Mouse (Mus musculus) retina, postnatal 7 days (tissue): Measurements from ENCODE around the gene Slc3a1.

ENCODE experiments used
- DNase-seq: peaks from one replicate; pipeline ENCODE4 v3.0.0-alpha.2; 2012; ENCODE audit warnings: low read depth, low spot score

The Slc3a1 gene

DNA sequence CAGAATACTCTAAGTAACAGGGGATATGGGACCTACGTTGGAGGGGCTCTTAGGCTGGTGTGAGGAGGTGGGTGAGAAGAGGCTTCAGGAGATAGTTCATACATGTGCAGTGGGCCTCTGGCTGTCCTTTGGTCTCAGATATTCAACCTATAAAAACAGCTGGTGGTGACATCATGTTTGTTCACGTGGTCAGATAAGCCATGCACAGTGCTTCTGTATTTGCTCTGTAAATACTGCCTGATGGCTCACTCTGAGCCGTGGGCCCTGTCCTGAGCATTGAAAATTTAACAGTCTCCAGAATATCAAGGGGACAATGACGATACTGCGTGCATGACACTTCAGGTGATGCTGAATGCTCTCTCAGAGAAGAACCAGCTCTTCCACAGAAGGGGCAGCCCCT is 9.7 kb downstream of the Slc3a1 start:
- no peak for DNase-seq

DNA sequence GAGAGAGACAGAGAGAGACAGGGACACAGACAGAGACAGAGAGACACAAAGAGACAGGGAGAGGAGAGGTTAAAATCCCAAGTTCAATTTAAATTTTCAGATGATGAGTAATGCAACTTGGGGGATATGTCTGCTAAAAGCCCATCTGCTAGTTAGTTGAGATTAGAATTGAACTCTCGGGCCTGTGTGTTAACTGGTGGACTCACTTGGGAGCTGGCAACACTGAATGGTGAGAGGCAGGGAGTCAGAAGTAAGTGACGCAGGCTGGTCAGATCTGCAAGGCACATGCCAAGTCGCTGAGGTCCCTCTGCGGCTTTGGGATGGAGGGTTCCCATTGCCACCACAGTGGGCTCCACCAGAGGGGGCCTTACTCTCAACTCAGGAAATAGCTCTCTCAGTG is 10.1 kb downstream of the Slc3a1 start:
- no peak for DNase-seq

DNA sequence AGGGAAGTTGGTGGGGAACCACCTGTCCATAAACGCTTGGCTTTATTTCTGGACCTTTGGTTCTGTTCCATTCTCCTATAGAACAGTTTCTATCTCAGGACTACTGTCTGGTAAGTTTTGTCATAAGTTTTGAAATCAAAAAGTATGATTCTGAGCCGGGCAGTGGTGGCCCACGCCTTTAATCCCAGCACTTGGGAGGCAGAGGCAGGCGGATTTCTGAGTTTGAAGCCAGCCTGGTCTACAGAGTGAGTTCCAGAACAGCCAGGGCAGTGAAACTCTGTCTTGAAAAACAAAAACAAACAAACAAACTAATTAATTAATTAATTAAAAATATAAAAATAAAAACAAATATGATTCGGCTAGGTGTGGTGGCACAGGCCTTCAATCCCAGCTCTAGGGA is 10.6 kb downstream of the Slc3a1 start:
- DNase-seq = no peak

DNA sequence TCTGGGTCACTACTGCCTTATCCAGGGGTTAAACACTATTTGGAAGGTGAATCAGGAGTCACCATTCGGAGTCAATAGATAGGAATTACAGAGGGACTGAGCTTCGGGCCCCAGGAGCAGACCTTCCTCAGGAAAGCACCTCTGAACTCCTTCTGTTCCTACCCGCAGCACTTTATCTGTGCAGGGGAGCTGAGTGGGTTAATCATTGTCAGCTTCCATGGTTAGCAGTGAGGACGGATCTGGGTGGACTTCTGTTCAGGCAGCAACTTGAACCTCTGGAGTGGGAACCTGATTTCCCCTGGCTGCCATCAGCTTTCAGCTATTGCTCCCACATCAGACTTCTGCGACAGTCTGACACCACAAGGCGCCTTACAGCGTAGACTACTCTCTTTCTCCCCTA is 12.7 kb downstream of the Slc3a1 start:
- no peak for DNase-seq

DNA sequence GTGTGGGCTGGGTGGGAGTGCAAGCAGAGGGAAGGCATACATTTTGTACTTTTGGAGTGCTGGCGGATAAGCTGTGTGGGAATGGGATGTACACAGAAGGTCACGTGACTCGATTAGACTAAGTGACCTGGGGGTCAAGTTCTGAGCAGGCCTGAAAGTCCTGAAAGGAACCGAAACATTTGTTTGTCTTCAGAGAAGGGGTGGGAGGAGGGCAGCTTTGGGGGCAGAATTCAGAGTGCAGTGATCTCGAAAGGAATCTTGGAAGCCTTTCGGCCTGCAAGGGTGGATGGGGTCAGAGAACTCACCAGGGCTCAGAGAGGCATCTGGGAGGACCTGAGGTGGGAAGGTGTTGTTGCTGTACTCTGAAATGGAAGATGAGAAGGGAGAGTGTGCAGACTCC is 14.2 kb downstream of the Slc3a1 start:
- no peak for DNase-seq

DNA sequence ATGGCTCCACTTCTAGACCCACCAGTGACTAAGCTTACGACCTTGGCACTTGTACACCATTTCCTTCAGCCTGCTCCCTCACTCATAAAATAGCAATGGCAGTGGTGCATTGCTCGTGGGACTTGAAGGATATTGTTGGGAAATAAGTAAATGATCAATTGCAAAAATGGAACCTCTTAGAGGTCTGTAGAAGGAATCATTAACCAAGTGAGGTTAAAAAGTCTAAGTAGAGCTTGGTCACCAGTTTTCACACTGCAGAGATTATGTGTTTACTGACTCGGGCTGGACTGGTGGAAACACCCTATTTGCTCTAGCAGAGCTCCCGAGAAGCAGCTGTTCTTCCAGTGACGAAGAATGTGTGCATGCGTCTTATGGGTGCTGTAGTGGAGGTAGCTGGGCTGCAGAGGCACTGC is 15.2 kb downstream of the Slc3a1 start:
- DNase-seq = no peak

DNA sequence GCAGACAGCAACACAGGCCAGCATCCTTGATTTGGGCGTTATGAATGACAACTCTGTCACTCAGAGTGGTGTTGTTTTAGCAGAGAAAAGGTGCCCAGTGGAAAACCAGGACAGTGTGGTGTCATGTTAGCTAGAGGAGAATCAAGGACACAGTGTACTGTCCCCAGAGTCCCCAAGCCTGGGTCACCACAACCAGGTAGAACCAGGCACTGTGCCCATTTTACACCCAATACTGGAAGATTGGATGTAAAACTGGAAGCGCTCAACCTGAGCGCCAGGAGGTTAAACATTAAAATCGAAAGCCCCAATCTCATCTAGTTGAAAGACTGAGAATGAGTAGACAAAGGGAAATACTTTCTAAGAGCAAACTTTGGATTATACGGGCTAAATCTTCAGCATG is 16.3 kb downstream of the Slc3a1 start:
- DNase-seq = no peak

DNA sequence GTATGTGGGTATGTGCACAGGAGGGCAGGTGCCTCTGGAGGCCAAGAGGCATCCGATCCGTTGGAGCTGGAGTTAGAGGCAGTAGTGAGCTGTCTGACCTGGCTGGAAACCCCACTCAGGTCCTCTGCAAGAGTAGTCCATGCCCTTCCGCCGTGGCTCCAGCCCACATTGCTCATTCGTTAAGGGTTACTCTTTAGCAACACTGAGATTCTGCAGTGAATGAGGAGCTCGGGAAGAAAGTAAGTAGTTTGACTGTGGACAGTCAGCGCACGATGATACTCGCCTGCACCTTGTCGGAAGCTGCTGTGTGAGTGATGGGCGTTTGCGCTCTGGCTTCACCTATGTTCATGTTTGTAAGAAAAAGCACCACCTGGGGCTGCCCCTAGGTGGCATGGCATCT is 17.0 kb downstream of the Slc3a1 start:
- no peak for DNase-seq

DNA sequence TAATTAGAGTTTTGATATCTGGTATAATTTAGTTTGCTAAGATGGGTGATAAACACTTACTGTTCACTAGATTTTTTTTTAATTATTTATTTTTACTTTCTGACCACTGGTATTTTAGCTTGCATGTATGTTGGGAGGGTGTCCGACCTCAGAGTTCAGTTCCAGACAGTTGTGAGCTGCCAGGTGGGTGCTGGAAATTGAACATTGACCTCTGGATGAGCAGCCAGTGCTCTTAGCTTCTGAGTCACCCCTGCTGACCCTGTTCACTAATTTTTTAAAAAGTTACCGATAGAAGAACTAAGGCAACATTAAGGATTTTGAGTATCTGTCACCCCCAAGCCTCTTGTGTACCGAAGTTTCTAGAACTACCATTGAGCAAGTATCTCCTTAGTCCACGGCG is 20.2 kb downstream of the Slc3a1 start:
- DNase-seq = no peak

DNA sequence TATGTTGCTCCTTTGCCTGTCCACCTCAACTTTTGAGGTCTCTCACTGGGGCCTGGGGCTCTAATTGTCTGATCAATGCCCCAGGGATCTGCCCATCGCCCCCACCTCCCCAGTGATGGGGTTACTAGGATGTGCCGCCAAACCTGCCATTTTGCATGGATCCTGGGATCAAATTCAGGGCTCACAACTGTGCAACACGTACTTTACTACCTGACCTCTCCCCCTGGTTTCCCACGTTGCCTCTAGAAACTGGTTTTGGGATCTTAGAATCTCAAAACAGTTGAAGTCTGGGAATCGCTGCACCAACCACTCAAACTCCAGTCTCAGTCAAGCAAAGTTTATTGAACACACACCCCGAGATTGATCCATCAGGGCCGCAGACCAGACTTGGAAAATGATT is 30.1 kb downstream of the Slc3a1 start:
- DNase-seq = no peak

DNA sequence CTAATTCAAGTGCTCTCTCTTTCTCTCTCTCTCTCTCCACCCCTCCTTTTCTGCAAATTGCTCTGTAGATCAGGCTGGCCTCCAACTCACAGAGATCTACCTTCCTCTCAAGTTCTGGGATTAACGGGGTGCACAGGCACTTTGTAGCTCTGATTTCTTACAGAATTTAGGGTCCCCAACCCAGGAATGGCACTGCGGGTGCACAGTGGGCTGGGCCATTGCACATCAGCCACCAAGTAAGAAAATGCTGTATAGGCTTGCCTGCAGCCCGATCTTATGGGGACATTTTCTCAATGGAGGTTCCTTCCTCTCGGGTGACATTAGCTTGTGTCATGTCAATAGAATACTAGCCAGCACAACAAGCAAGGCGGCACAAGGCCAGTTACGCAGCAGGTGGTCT is 31.0 kb downstream of the Slc3a1 start:
- no peak for DNase-seq

DNA sequence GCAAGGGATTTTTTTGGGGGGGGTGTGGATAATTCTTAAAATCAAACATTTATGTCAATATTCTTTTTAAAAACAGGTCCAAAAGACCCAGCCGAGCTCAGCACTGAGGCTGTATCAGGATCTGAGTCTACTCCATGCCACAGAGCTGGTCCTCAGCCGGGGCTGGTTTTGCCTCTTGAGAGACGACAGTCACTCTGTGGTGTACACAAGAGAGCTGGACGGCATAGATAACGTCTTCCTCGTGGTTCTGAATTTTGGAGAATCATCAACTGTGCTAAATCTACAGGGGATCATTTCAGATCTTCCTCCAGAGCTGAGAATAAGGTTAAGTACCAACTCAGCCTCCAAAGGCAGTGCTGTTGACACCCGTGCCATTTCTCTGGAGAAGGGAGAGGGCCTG is 35.4 kb downstream of the Slc3a1 start:
- DNase-seq = no peak

DNA sequence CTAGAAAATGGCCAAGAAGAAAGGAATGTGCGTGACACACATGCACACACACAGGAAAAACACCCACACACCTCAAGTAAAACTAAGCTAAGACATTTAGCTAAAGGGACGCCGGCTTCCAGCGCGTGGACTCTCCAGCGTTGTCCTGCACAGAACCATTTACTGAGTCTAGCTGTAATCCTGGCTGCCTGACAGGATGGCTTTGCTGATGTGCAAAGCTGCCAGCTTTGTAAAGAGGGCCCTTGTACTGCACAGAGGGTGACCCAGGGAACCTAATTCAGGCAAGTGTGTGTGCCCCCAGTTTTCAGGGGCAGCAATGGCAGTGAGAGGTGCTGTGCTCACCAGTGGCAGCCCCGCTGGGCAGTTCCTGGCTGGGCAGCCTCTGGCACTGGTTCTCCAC is 39.2 kb downstream of the Slc3a1 start:
- DNase-seq = no peak

DNA sequence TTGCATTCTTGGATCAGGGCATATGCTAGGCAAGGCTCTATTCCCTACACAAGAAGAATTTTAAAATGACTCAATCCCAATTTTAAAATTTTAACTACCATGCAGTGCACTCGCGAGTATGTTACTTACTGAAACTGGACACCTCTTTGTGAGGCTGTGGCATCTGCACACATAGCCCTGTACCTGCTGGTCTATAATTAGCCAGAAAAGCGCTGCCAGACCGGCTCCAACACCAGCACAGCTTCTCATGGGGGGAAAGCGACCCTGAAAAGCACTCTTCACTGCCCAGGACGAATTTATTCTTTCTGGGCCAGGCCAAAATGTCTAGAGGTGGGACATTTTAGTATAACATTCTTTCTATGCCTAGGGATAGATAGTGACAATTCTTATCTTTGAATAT is 42.5 kb downstream of the Slc3a1 start:
- DNase-seq = no peak

DNA sequence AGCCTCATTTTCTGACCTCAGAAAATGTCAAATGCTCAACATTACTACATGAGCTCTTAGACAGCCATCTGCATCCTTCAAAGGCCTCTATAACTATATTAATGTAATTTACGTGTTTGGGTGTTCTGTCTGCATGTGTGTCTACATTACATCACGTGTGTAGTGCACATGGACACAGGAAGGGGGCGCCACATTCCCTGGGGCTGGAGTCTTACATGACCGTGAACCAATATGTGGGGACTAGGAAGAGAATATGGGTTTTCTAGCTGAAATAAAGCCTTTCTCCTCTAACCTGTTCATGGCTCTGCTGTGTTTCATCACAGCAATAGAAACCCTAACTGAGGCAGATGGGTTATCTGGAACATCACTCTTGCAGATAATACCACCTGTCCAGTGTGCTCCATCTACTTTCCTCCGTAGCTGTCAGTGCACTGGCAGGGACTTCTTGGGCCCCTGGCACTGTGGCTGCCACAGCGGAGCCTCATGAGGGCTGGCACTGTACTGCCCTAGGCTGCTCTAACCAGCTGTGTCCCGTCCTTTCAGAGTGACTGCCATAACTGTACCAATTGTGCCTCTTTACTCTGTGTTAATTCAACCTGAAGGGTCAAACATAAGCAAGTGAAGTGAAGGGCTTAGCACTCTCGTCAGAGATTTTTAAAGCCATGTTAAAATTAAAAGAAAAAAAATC is 43.1 kb downstream of the Slc3a1 start:
- no peak for DNase-seq

DNA sequence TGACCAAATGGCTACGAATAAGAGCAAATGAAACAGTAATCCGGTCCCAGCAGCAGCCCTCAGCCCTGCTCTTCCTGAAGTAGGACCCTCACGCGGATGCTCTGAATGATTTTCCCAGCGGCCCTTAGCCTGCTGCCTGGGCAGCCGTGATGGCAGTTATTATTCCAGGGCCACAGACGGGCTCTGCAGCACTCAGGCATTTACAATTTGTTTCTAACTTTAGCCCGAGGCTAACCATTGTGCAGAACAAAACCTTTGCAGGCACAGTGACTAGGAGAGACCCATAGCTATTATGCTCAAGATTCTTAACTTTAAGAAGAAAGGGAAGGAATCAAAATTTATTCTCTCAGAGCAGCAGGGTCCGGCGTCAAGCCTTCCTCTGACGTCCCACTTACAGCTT is 44.2 kb downstream of the Slc3a1 start:
- DNase-seq = no peak

DNA sequence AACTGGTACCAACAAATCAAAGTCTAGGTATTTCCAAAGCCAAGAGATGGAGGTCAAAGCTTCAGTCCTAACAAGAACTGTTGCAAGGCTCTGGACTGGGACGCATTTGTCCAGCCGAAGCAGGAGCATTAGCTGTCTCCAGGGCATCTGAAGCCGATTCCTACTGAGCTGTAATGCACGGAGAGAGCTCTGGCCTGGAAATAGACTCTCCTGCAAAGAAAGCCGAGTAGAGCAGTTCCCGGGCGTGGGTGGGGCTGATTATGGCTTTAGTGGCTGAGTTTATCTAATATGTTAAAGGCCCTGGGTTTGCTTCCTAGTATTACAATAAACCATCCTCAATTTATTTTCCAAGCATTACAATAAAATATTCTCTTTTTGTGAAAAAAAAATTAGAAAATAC is 45.0 kb downstream of the Slc3a1 start:
- no peak for DNase-seq

DNA sequence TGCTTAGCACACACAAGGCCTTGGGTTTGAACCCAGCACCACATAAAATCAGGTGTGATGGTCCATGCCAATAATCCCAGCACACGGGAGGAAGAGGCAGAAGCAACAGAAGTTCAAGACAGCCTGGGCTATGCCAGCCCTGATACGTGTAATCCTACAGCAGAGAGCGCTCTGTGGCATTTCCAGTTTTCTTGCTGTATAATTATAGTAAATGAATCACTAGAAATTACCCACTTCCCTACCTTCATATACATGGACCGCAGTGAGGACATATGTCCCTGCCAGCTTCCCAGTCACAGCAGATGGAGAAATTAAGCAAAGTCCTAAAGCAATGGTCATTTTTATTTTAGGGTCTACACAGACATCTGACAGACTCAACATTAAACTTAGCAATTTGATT is 45.9 kb downstream of the Slc3a1 start:
- DNase-seq = no peak

DNA sequence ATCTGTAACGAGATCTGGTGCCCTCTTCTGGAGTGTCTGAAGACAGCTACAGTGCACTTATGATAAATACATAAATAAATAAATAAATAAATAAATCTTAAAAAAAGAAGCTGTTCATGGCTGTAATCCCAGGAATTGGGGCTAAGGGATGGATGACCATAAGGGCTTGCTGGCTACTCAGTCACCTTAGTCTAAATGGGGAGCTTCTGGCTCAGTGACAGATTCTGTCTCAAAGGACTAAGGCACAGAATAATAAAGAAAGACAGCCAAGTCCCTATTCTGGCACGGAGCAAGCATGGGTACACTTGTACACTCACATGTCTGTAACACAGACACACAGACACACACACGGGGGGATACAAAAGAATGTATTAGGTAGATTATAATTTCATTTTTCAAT is 51.1 kb downstream of the Slc3a1 start:
- DNase-seq = no peak

DNA sequence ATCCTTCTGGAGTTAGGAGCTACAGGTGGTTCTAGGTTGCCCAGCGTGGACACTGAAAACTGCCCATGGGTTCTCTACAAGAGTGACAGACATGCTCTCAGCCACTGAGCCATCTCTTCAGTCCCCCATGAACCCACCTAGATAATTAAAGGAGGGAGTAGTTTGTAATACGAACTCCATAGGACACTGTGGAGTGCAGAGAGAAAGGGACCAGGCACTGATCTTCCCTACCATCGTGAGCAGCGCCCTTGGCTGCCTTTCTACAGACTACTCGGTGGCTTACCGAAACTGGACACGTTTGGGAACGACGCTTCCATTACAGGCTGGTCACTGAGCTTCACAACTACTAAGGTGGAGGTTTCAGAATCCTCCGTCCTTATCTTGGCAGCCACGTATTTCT is 52.6 kb downstream of the Slc3a1 start:
- DNase-seq = no peak

DNA sequence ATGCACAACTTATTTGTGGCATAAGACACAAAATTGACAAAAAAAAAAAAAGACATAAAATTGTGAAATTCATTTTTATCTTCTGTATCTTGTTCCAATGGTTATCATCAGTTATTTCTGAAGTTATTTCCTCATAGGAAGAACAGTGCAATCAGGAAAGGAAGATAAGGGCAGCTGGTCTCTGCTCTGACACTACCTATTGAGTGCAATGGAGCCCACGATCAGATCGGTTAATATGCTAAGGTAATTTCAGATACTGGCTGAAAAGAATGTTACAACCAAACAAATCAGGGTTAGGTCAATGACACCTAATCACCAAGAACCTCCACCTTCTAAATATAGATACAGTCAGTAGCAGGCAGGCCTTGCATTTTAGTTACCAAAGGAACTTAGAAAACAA is 57.2 kb downstream of the Slc3a1 start:
- DNase-seq = no peak

DNA sequence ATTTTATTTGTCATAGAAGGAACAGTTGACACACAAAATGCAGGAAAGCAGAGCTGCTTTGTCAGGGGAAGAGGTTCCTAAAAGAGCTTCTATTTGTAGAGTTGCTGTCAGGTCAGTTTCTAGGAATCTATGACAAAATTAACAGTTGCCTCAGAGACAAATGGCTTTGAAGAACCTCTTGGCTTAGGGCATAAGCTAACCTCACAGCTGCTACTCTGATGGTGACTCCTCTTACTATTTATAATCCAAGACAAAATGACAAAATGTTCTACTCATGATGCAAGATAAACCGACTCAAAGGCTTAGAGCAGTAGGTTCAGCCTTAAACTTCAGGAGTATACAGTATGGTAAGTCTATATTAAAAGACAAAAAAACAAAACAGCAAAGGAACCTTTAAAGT is 58.3 kb downstream of the Slc3a1 start:
- no peak for DNase-seq

DNA sequence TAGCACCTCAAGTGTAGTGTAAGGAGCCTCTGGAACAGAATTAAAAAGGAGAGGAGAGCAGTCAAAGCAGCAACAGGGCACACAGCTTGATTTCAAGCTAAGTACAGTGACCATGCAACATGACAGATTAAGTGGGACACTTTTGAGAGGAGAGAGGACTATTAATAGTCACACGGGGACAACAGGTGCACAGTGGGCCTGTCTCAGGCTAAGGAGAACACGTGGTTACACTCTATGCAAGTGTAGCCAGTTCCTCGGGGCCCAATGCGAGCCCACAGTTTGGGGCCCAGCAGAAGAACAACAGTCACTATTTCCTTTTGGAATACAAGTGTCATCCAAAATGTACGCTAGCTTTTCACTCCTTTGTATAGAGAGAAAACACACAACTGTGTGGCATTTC is 59.4 kb downstream of the Slc3a1 start:
- no peak for DNase-seq

DNA sequence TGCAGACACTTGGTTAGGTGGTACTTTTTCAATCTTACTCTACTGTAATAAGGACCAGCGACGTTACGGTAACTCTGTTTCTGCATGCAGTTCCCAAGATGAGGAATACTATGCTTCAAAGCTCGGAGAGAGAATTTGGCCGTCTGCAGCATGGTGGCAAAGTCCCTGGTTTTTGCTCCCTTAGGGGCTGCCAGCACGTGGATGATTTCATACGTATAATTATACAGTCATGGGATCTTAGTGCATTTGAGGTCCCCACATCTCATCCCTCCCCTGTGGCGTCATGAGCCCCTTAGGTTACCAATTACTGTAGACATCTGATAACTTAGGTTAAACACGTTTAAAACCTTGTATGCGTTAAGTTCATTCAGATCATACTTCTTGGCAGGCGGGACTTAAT is 60.2 kb downstream of the Slc3a1 start:
- no peak for DNase-seq
